Mouse (Mus musculus) lung, adult 2 months (tissue): ENCODE data around the gene Zc3h12c. TPM values are rescaled to one million over a fixed set of nuclear protein-coding genes. Genes with fewer than 3 reads are reported as not detected.

Experiments used
- DNase-seq: peaks from one replicate; pipeline ENCODE4 v3.0.0; 2022
- H3K4me1 ChIP-seq: fragments of 200-500 bp; 2 replicates; pipeline ENCODE4 v1.6.1; 2011; ENCODE audit warnings: low read length; ENCODE audit not compliant: control insufficient read depth, insufficient read depth
- H3K4me3 ChIP-seq: fragments of 200-500 bp; replicated peaks from 2 replicates; pipeline ENCODE3; 2011; ENCODE audit warnings: low read depth, mild to moderate bottlenecking, control low read depth, low read length; ENCODE audit errors: extremely low read depth
- CTCF ChIP-seq: fragments of 200-500 bp; IDR thresholded peaks from 2 replicates; pipeline ENCODE4 v1.5.1; 2011; ENCODE audit warnings: mild to moderate bottlenecking, low read length, control low read depth; ENCODE audit not compliant: insufficient read depth
- POLR2A ChIP-seq: fragments of 200-500 bp; IDR thresholded peaks from 2 replicates; pipeline ENCODE4 v1.6.1; 2011; ENCODE audit warnings: low read depth, mild to moderate bottlenecking, control low read depth, low read length, borderline replicate concordance; ENCODE audit errors: extremely low read depth
- WGBS: fragments of 180-500 bp; shearing (Covaris S2); methylation state at CpG from one replicate; pipeline ENCODE4 v1.1.7; 2018; 5-methylcytosine and 5-hydroxymethylcytosine counted together
- polyA plus RNA-seq: library from polyadenylated mRNA; depleted of rRNA; stranded (reverse); fragments of >200 nt; gene quantifications from 2 replicates; pipeline ENCODE4 v1.2.3, GENCODE M21; 2012

The Zc3h12c gene
- polyA plus RNA-seq, 1 experiment: 3.7 TPM

- WGBS: 59% methylated on average over 8 of the region's 8 CpGs
- TF ChIP-seq CTCF (no peak), POLR2A (no peak)
Measured at GRCm38 (mm10) chr9:52188106-52188505, 19.7 kb upstream of the Zc3h12c start.

GRCm38 (mm10) chr9:52186296-52186941, 18.0 kb upstream of the Zc3h12c start:
- H3K4me1 ChIP-seq: no peaks in the 10 kb centered on the region
- TF ChIP-seq POLR2A (no peak), CTCF (no peak)
- 44% methylated on average over 3 of the region's 3 CpGs for WGBS
- DNase-seq: no peak
- no peak overlapping the region for H3K4me3 ChIP-seq

More at GRCm38 (mm10) chr9:52188106-52188505, 19.7 kb upstream of the Zc3h12c start:
- DNase-seq: no peak
- H3K4me1 ChIP-seq: no peaks in the 10 kb centered on the region
- no peak overlapping the region for H3K4me3 ChIP-seq

- no peak for DNase-seq
- WGBS: 71% methylated on average over 2 of the region's 2 CpGs
- no peak for TF ChIP-seq CTCF
- no peak for TF ChIP-seq POLR2A
- Histone ChIP-seq H3K4me1 (no peaks in the 10 kb centered on the region), H3K4me3 (no peak overlapping the region)
Measured at GRCm38 (mm10) chr9:52181419-52181818, 13.0 kb upstream of the Zc3h12c start.

- 72% methylated on average over 6 of the region's 6 CpGs for WGBS
Measured at GRCm38 (mm10) chr9:52180851-52181250, 12.5 kb upstream of the Zc3h12c start.

GRCm38 (mm10) chr9:52175257-52175859, 7.0 kb upstream of the Zc3h12c start:
- WGBS: 67% methylated on average over 4 of the region's 4 CpGs
- DNase-seq: no peak
- TF ChIP-seq POLR2A (no peak), CTCF (no peak)
- H3K4me3 ChIP-seq: no peak overlapping the region
- H3K4me1 ChIP-seq: 0 out of 2 replicates have a peak, but pooled peaks cover 2% of the 10 kb centered on the region

More at GRCm38 (mm10) chr9:52180851-52181250, 12.5 kb upstream of the Zc3h12c start:
- TF ChIP-seq POLR2A: no peak
- no peak for TF ChIP-seq CTCF
- no peaks in the 10 kb centered on the region for H3K4me1 ChIP-seq
- no peak overlapping the region for H3K4me3 ChIP-seq
- no peak for DNase-seq

GRCm38 (mm10) chr9:52174671-52175111, 6.3 kb upstream of the Zc3h12c start:
- DNase-seq: no peak
- no peak overlapping the region for H3K4me3 ChIP-seq
- 82% methylated on average over 4 of the region's 4 CpGs for WGBS
- 0 out of 2 replicates have a peak, but pooled peaks cover 2% of the 10 kb centered on the region for H3K4me1 ChIP-seq
- no peak for TF ChIP-seq POLR2A

GRCm38 (mm10) chr9:52173937-52174336, 5.6 kb upstream of the Zc3h12c start:
- 88% methylated on average over 2 of the region's 2 CpGs for WGBS
- DNase-seq: no peak
- Histone ChIP-seq H3K4me1 (0 out of 2 replicates have a peak, but pooled peaks cover 2% of the 10 kb centered on the region), H3K4me3 (no peak overlapping the region)
- TF ChIP-seq CTCF (no peak), POLR2A (no peak)

GRCm38 (mm10) chr9:52172550-52172949, 4.2 kb upstream of the Zc3h12c start:
- WGBS: 32% methylated on average over 7 of the region's 7 CpGs
- TF ChIP-seq POLR2A: no peak
- TF ChIP-seq CTCF: no peak
- 0 out of 2 replicates have a peak, but pooled peaks cover 2% of the 10 kb centered on the region for H3K4me1 ChIP-seq
- H3K4me3 ChIP-seq: no peak overlapping the region
- DNase-seq: no peak

- TF ChIP-seq CTCF (no peak), POLR2A (no peak)
- WGBS: 84% methylated on average over 6 of the region's 6 CpGs
- H3K4me1 ChIP-seq: peaks cover 6% of the 10 kb centered on the region
- H3K4me3 ChIP-seq: no peak overlapping the region
- DNase-seq: no peak
Measured at GRCm38 (mm10) chr9:52170671-52171070, 2.3 kb upstream of the Zc3h12c start.

GRCm38 (mm10) chr9:52170131-52170530, 1.8 kb upstream of the Zc3h12c start:
- H3K4me1 ChIP-seq: peaks cover 6% of the 10 kb centered on the region
- TF ChIP-seq CTCF (no peak), POLR2A (no peak)
- H3K4me3 ChIP-seq: no peak overlapping the region
- WGBS: 72% methylated on average over 3 of the region's 3 CpGs
- no peak for DNase-seq
